In genomic region chr2:167484932-167485331, GRCm38 (mm10) we compare ENCODE assay signal across 14 mouse cellular contexts. TPM values are rescaled to one million over a fixed set of nuclear protein-coding genes. Genes with fewer than 3 reads are reported as not detected.
"Had no signal": no experiment of that assay in that cellular context is flagged by ENCODE, and none has a peak within 500 bp of the region (broad histone marks: within the 10 kb centered on the region; RNA-seq: fewer than 3 reads in every experiment).

No protein-coding gene starts in this region.

- DNase-seq: liver; liver, embryonic 13.5 days; liver, postnatal 0 days; thymus, adult 2 months; thymus, postnatal 25 days had no signal

- H3K9ac ChIP-seq: limb, embryonic 12.5 days; liver, embryonic 13.5 days; liver, postnatal 0 days; lung, embryonic 15.5 days; midbrain, embryonic 15.5 days; neural tube, embryonic 13.5 days; stomach, embryonic 15.5 days had no signal

- ATAC-seq: liver, postnatal 0 days had no signal

- H3K9me3 ChIP-seq: limb, embryonic 12.5 days; liver, embryonic 13.5 days; lung, embryonic 15.5 days; megakaryocyte, embryonic 14.5 days; midbrain, embryonic 15.5 days; neural tube, embryonic 13.5 days; stomach, embryonic 15.5 days had no signal

- H3K27me3 ChIP-seq: limb, embryonic 12.5 days; liver, embryonic 13.5 days; lung, embryonic 15.5 days; megakaryocyte, embryonic 14.5 days; midbrain, embryonic 15.5 days; neural tube, embryonic 13.5 days; stomach, embryonic 15.5 days had no signal

- H3K4me3 ChIP-seq: limb, embryonic 12.5 days; liver, embryonic 13.5 days; lung, embryonic 15.5 days; megakaryocyte, embryonic 14.5 days; midbrain, embryonic 15.5 days; neural tube, embryonic 13.5 days; stomach, embryonic 15.5 days had no signal

- H3K27ac ChIP-seq: limb, embryonic 12.5 days; liver, embryonic 13.5 days; lung, embryonic 15.5 days; macrophage; midbrain, embryonic 15.5 days; stomach, embryonic 15.5 days had no signal

- H3K4me2 ChIP-seq: limb, embryonic 12.5 days; liver, embryonic 13.5 days; lung, embryonic 15.5 days; midbrain, embryonic 11.5 days; midbrain, embryonic 15.5 days; neural tube, embryonic 13.5 days; stomach, embryonic 15.5 days had no signal

- H3K4me1 ChIP-seq: limb, embryonic 12.5 days had no signal

RNA-seq across cellular contexts. Expression of gene Snai1, which starts 53.1 kb away (rescaled TPM):
- total RNA-seq: monocyte, adult 5-6 weeks had no signal
- polyA plus RNA-seq: macrophage had no signal
